Mouse (Mus musculus) adrenal gland (tissue): ENCODE results near the gene Xpnpep3.

ENCODE experiments used
- intact Hi-C: fragments of 180-260 bp; cut with DNase I; formaldehyde crosslinking; loops from one replicate; pipeline ENCODE4 v1.15.1; 2025
- long read RNA-seq, 2 experiments: library from polyadenylated mRNA; unstranded; transcript quantifications; one replicate each; pipeline ENCODE4 v2.0.0; 2020; ENCODE audit warnings: borderline replicate concordance in 1 of 2; ENCODE audit not compliant: insufficient replicate concordance in 1 of 2

Gene Xpnpep3
- long read RNA-seq, experiment 1, full-length matches to known transcripts = 5 of 12 reads
- long read RNA-seq, experiment 1, partial matches to known transcripts = 0 of 12 reads
- long read RNA-seq, experiment 1, other reads (novel, unspliced or antisense) = 7 of 12 reads
- long read RNA-seq, experiment 2, full-length matches to known transcripts = 3 of 9 reads
- long read RNA-seq, experiment 2, partial matches to known transcripts = 0 of 9 reads
- long read RNA-seq, experiment 2, other reads (novel, unspliced or antisense) = 6 of 9 reads

DNA sequence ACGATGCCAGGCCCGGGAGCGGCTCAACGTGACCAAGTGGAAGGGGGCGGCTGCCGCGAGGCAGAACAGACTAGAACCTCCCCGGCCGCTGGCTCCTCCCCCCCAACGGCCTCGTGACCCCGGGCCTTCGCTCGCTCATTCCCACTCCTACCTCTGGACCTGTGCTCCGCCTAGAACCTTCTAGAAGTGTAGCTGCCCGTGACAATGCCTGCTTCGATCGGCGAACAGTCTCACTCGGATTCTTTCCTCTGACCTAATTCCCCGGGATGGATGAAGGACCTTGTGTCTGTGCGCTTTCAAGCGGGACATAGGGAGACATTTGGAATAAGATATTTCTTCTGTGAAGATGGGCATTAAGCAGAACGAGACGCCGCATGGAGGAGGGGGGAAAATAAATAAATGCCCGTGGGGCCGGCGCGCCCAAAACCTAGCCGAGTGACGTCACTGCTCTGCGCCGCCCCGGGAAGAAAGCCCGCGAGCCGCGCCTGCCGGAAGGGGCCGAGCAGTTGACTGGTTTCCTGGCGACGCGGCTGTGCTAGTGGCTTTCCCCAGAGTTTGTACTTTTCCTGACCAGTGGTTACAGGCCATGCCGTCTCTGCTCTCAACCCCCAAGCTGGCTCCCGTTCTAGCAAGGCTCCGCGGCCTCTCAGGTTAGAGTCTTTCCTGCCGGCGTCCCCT lies at the start of gene Xpnpep3, which contains the start of gene St13:
TSS of gene Xpnpep3 (plus strand) at position 501 of the 678 bp plus-strand sequence.
TSS of gene St13 (minus strand) at position 440 of the 678 bp plus-strand sequence.
- intact Hi-C loops = loop anchor here (5.0 kb wide), 1 partner anchor 37 kb away; the partner anchor contains the start of gene Slc25a17

DNA sequence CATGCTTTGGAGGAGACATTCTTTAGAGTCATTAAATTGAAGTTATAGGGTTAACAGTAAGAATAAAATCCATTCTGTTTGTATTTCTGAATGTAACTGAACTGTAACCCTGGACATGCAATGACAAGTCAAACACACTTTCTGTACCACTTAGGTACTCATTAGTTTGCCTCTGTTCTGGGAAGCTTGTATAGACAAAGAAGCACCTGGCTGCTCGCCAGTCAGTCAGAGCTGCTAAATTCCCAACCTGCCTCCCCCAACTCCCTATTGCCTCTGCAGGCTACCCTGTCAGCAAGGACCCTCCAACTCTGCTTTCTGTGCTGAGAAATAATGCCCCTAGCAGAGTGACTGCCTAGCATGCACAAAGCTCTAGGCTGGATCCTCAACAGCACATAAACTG lies 49.5 kb upstream of the Xpnpep3 start:
- intact Hi-C loops = no loop called here

DNA sequence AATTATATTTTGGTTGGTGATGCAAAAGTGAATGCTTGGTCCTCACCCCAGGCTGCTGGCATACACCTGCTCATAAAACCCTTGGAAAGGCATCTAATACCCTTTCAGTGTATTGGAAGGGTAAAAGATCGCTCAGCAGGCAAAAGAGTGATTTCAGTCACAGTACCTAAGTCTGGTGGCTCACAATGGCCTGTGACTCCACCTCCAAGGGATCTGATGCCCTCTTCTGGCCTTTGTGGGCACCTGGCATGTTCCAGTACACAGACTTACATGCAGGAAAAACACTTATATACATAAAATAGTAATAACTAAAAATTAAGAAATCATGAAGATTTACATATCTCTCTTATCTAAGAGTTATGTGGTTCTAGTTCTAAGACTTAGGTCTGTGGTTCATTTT lies 47.3 kb upstream of the Xpnpep3 start:
- intact Hi-C loops = no loop called here

DNA sequence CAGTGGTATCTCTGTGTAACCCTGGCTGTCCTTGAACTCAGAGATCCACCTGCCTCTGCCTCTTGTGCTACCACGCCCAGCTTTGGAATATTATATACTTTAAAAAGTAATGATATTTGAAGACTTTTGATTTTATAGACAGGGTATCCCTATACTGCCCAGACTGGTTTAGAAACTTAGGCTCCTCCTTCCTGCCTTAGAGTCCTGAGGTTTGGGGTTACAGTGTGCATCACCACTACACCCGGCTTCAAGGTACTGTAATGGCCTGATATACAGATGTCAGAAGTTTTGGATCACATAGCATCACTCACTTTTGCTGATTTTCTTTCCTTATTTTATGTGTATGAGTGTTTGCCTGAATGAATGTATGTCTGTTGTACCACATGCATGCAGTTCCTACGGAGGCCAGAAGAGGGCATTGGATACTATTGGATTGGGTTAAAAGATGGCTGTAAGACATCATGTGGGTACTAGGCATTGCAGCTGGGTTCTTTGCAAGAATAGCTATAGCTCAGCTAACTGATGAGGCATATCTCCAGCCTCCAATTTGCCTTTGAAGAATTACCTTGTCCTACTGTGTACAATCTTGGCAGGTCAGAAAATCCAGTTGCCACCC lies 44.7 kb upstream of the Xpnpep3 start:
- intact Hi-C loops = no loop called here

DNA sequence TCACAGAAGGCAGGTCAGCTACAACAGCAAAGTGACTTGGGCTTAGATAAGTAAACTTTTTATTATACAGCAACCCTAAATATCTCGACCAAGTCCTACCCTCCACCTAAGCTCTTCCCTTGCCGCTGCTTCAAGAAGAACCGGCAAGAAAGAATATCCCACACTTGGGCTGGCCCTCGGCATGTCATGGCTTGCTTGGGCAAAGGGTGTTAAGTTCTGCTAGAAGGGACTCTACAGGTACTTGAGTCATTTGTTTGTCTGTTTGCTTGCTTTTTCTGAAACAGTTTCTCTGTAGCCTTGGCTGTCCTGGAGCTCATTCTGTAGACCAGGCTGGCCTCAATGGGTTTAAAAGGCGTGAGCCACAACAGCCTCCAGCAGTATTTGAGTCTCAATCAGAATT lies 43.0 kb upstream of the Xpnpep3 start:
- intact Hi-C loops = no loop called here

DNA sequence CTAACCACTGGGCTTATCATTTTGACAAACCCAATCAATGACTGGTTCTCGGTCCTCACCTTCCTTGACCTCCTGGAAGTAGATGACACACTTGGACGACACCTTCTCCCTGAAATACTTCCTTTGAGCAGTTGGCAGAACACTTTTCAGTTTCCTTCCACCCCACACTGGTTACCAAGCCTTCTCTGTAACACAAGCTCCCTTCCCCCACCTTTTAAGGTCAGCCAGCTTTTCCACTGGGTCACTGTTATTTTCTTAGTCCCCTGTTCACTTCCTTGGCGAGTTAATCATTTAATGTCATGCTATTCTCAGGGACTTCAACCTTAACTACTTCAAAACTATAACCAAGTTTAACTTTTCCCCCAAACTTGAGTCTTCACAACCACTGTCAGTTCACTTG lies 41.0 kb upstream of the Xpnpep3 start:
- intact Hi-C loops = no loop called here

DNA sequence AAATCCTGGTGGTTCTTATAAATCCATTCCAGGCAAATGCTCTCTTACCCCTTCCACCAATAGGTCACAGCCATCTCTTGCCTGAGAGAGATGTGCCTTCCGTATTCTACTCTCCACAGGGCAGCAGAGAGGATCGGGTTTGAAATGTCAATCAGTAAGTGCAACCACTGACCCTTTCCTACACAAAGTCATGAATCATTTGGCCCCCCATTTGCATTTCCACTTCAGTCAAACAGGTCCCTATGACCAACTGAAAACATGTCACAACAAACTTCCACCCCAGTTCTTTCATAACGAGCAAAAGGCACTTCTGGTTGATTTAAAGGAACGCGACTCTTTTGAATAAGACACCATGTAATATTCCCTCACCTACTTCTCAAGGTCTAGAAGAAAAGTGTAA lies 40.5 kb upstream of the Xpnpep3 start:
- intact Hi-C loops = no loop called here

DNA sequence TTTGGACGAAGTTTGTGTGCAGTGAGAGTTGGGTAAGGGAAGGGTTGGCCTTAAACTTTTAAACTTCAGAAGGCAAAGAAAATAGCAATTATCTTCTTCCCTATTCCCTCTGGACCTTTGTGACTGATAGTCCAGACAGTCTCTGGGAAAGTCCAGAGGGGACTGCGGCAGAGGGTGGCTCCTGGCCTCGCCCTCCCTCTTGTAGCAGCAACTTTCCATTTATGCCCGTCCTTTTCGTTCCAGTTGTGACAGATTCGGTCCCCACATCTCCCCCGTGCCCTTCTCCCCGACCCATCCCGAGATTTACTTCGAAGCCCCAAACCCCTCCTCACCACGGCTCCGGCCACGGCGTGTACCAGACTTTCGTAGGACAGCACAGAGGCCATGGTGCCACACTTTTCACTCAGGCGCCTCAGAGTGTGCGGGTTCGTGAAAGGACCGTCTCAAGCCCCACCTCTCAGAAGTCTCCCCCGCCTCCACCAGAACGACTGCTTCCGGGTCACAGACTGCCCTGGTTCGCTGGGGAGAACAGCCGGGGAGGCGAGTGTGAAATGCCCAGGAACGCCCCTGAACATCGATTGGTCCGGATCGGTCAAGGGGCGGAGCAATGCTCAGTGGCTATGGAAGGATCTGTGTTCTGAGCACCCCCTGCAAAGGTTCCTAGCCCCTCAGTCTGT lies 39.5 kb upstream of the Xpnpep3 start, which contains the start of gene Slc25a17:
TSS of gene Slc25a17 (minus strand) at position 468 of the 677 bp plus-strand sequence.
- intact Hi-C loops = loop anchor here (5.0 kb wide), 1 partner anchor 37 kb away; no protein-coding TSS in a partner anchor

DNA sequence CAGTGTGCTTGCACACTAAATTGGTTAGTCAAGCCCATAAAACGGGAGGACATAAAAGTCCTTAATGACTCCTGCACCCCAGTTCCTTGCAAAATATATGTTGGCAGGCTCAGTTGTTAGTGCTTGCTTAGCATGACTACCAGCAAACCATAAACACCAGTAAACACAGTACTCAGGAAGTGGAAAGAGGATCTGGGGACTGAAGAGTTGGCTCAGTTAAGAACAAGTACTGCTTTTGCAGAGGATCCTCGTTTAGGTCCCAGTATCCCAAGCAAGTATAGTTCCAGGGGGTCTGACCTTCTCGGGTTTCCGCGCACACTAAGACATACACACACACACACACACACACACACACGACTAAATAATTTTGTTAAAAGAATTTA lies 38.9 kb upstream of the Xpnpep3 start:
- intact Hi-C loops = loop anchor here (5.0 kb wide), 1 partner anchor 36 kb away; no protein-coding TSS in a partner anchor

DNA sequence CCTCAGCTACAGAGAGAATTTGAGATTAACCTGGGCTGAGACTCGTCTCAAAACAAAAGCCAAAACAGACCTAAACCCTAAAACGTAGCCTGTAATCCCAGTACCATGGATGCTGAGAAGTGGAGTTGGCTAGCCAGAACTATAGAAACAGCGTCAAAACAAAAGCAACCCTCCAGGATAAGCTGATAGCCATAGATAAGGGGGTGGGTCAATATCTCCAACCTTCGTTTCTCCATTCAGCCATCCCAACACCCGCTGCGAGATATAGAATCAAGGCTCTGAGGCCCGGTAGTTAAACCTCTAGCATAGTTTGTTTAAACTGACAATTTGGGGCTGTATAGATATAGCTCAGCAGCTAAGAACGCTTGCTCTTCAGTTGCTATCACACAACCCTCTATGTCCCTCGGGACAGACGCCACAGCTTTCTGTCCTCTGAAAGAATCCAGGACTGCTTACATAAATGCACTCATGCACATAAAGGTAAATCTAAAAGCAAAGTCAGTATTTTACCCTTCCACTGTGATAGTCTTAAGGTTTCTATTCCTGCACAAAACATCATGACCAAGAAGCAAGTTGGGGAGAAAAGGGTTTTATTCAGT lies 38.4 kb upstream of the Xpnpep3 start:
- intact Hi-C loops = loop anchor here (5.0 kb wide), 1 partner anchor 36 kb away; no protein-coding TSS in a partner anchor

DNA sequence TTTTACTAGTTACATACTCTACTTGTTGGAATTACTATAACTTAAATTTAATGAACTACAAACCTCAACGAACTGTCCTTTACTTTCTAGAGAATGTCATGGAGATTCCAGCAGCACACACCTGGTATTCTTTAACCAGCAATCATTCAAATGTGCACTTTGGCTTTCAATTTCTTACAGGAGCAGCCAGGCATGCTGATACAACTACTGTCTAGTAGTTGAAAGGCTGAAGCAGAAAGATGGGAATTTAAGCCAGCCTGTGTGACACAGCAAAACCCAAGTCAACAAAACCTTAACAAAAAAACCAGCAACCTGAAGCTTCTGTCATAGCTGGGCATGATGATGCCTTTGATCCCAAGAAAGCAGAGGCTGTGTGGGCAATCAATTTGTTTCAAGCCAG lies 37.4 kb upstream of the Xpnpep3 start:
- intact Hi-C loops = loop anchor here (5.0 kb wide), 1 partner anchor 35 kb away; no protein-coding TSS in a partner anchor

DNA sequence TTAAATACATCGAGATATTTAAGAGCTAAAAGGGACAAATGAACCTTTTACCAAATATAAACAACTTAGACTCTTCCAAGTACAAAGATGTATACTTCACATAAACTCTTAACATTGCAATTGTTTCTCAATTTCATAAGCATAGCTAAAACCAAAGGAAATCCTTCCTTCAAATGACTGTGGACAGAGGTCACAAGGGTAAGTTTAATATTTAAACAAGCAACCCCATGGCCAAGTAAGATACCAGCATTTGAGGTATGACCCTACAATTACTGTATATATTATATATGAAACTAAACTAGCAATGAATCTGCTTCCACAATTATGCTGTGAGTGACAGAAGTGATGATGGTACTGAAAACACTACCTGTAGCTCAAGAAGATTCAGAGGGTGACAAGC lies 35.7 kb upstream of the Xpnpep3 start:
- intact Hi-C loops = loop anchor here (5.0 kb wide), 1 partner anchor 33 kb away; no protein-coding TSS in a partner anchor

DNA sequence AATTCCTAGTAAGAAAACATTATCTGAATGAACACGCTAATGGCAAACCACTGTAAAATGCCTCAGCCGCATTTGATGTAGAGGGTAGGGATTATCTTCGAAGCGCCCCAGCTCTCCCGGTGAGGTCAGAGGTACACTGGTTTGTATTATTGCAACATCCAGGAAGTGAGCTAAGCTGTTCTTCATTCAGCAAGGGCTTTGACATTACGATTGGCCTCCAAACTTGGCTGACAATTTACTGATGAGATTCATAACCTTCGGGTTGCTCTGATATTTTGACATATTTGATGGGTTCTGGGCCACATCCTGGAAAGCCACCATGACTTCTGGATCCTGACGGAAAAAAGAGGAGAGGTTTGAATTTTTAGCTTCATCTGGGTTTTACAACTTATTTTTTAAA lies 34.7 kb upstream of the Xpnpep3 start:
- intact Hi-C loops = no loop called here

DNA sequence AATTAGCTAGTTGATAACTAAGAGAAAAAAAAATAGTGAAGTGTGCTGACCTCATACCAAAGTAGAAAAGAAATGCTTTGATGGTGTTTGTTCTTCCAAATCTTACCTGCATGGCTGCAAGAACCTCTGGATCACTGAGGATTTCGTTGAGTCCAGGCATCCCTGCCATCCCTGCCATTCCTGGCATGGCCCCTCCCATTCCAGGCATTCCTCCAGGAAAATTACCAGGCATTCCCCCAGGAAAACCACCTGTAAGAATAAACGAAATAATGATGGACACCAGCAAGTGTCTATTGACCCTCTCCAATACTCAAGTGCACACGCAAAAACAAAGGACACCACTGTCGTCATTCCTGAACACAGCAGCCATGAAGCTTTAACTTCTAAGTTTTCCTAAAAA lies 33.7 kb upstream of the Xpnpep3 start:
- intact Hi-C loops = no loop called here

DNA sequence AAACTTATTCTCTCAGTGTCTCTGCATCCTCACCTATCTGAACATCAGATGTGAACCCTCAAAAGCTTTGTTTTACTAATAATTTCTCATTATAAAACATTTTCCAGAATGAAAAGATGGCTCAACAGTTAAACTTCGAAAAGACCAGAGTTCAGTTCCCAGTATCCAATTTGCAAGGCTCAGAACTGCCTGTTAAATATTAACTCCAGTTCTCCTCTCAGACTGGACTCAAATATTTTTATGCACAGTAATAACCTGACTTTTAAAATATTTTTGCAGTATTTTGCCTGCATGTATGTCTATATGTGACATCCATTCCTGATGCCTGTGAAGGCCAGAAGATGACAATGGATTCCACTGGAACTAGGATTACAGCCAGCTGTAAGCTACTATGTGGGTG lies 31.3 kb upstream of the Xpnpep3 start:
- intact Hi-C loops = no loop called here

DNA sequence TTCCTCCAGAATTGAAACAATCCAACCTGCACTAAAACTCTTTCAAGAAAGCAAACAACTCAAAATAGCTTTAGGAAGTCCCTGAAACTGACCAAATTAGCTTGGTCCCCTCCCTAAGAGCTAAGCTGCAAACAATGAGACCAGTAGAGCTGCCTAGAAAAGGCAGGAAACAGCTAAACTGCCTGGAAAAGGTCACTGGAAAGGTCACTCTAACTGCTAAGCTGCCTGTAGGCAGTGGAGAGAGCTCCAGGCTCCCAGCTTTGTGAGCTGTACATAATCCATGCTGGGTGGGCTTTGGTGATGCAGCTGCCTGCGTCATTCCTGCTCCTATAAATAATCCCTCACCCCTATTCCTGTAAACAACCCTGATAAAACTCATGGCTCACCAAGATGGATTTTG lies 29.6 kb upstream of the Xpnpep3 start:
- intact Hi-C loops = no loop called here

DNA sequence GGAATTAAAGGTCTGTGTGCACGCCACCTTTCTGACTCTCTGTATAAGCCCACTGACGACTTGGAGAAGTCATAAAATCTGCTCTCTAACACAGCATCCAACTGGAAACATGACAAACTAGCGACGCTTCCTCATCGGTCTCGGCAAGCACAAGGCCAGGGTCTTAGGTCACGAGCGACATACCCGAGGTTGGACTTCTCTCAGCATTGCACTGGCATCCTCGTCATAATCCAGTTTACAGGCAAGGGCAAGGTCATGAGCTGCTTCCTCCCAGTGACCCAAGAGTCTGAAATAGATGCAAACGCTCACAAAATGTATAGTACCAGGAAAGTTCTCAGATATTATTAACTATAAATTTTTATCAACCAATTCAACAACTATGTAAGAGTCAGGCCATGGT lies 25.3 kb upstream of the Xpnpep3 start:
- intact Hi-C loops = no loop called here

DNA sequence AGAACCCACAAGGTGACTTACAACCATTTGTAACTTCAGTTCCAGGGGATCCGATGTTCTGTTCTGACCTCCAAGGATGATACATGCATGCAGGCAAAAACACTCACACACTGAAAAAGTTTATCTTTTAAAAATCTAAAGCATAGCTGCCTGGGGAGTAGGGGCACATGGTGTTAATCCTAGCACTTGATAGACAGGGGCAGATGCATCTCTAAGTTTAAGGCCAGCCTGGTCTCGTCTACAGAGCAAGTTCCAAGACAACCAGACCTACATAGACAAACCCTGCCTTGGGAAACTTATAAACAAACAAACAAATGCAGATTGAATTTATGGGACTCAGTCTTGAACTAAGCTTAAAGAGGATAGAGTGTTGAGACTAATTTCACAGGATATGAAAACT lies 21.1 kb upstream of the Xpnpep3 start:
- intact Hi-C loops = no loop called here

DNA sequence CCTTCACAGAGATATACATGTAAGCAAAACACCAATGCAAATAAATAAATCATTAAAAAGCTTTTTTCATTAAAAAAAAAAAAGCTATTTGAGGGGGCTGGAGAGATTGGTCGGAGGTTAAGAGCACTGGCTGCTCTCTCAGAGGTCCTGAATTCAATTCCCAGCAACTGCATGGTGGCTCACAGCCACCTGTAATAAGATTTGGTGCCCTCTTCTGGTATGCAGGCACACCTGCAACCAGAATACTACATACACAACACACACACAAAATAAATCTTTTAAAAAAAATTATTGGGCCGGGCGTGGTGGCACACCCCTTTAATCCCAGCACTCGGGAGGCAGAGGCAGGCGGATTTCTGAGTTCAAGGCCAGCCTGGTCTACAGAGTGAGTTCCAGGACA lies 13.6 kb upstream of the Xpnpep3 start:
- intact Hi-C loops = no loop called here

DNA sequence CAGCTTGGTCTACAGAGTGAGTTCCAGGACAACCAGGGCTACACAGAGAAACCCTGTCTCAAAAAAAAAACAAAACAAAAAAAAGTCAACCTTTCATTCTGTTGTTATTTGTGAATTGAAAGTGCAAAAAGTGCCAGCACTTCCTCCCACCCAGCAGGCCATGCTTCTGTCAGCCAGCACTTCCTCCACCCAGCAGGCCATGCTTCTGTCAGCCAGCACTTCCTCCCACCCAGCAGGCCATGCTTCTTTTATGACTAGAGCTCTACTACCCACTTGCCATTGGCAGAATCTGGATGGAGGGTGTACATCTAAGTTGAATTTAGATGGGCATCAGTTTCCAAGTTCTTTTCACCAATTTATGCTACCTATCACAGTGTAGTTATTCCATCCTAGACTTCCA lies 6.9 kb upstream of the Xpnpep3 start:
- intact Hi-C loops = no loop called here
